Comparison of ENCODE assay signal across 1 mouse cellular context in the genomic region with DNA sequence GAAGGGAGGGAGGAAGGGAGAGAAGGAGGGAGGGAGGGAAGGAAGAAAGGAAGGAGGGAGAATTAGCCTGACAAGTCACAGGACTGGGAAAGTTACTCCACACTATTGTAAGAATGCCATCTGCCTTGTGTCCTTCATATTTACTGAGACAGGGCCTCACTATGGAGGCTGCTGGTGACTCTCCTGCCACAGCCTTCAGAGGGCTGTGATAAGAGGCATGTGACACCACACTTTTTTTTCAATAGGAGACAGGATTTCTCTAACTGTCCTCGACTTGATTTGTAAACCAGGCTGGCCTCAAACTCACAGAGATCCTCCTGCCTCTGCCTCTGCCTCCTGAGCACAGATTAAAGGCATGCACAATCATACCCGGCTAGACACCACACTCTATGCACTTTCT.
TF ChIP-seq lines count a peak whose summit lies in the region.

No protein-coding gene starts in this region.

TF ChIP-seq in myocyte, 11 proteins besides CTCF, POLR2A, EP300 and RAD21:
- TF ChIP-seq TCF3 (IDR thresholded peaks at IDR 0.05; ENCODE audit: insufficient read length, low read depth) = no peak
- TF ChIP-seq MAX (IDR thresholded peaks at IDR 0.05; ENCODE audit: low read depth) = no peak
- no peak for TF ChIP-seq CEBPB (IDR thresholded peaks at IDR 0.05; ENCODE audit: insufficient read depth, poor library complexity, severe bottlenecking)
- TF ChIP-seq SRF (IDR thresholded peaks at IDR 0.05; ENCODE audit: control insufficient read depth, insufficient read length, low read depth) = no peak
- no peak for TF ChIP-seq REST (IDR thresholded peaks at IDR 0.05; ENCODE audit: insufficient read depth, insufficient read length)
- TF ChIP-seq USF1 (IDR thresholded peaks at IDR 0.05; ENCODE audit: low read depth) = no peak
- no peak for TF ChIP-seq E2F4 (IDR thresholded peaks at IDR 0.05; ENCODE audit: insufficient read depth)
